Mouse (Mus musculus): ENCODE data around the gene Plpp4.

GRCm38 (mm10) chr7:129415179-129415578, 158.3 kb downstream of the Plpp4 start:
- TF ChIP-seq POLR2A (IDR thresholded peaks at IDR 0.05; ENCODE audit: borderline replicate concordance, extremely low read depth, insufficient read depth, insufficient read length, poor library complexity, severe bottlenecking) (no peak), CTCF (IDR thresholded peaks at IDR 0.05; ENCODE audit: borderline replicate concordance, extremely low read depth, insufficient read depth, insufficient read length) (no peak)

Measured in brain, embryonic 14.5 days (tissue).